Mouse (Mus musculus) skeletal muscle tissue, adult 2 months (tissue): Measurements from ENCODE around the gene Lama1.
"Not testable (repeated sequence)": the region's sequence is repeated elsewhere in the genome, so short reads cannot be mapped to it uniquely, and the experiment has no call there.

Source experiments
- DNase-seq: peaks from one replicate; pipeline ENCODE4 v3.0.0-alpha.2; 2012; ENCODE audit warnings: low read depth, low spot score

Gene Lama1

GRCm38 (mm10) chr17:67715466-67715865 lies 18.4 kb downstream of the Lama1 start:
- DNase-seq, result no peak

- no peak for DNase-seq
Measured at GRCm38 (mm10) chr17:67722055-67722454, 25.0 kb downstream of the Lama1 start.

GRCm38 (mm10) chr17:67722578-67722977 lies 25.5 kb downstream of the Lama1 start:
- DNase-seq, result no peak

- no peak for DNase-seq
Measured at GRCm38 (mm10) chr17:67723175-67724067, 26.4 kb downstream of the Lama1 start.

GRCm38 (mm10) chr17:67726601-67727000 lies 29.5 kb downstream of the Lama1 start:
- no peak for DNase-seq

- no peak for DNase-seq
Measured at GRCm38 (mm10) chr17:67728751-67729150, 31.7 kb downstream of the Lama1 start.

GRCm38 (mm10) chr17:67731096-67731495 lies 34.0 kb downstream of the Lama1 start:
- no peak for DNase-seq

GRCm38 (mm10) chr17:67731964-67732363 lies 34.9 kb downstream of the Lama1 start:
- DNase-seq, result no peak

GRCm38 (mm10) chr17:67733516-67733915 lies 36.5 kb downstream of the Lama1 start:
- DNase-seq, result no peak

- no peak for DNase-seq
Measured at GRCm38 (mm10) chr17:67735722-67736121, 38.7 kb downstream of the Lama1 start.

GRCm38 (mm10) chr17:67741229-67741628 lies 44.2 kb downstream of the Lama1 start:
- not testable (repeated sequence) for DNase-seq

GRCm38 (mm10) chr17:67764167-67764871 lies 67.3 kb downstream of the Lama1 start:
- no peak for DNase-seq

GRCm38 (mm10) chr17:67773608-67774007 lies 76.5 kb downstream of the Lama1 start:
- DNase-seq, result no peak

- DNase-seq, result no peak
Measured at GRCm38 (mm10) chr17:67776764-67777163, 79.7 kb downstream of the Lama1 start.

GRCm38 (mm10) chr17:67779812-67780211 lies 82.8 kb downstream of the Lama1 start:
- DNase-seq, result peak; percentile 44

GRCm38 (mm10) chr17:67791091-67791490 lies 94.0 kb downstream of the Lama1 start:
- peak; percentile 5 for DNase-seq

GRCm38 (mm10) chr17:67809171-67809570 lies 112.1 kb downstream of the Lama1 start:
- no peak for DNase-seq

- DNase-seq, result no peak
Measured at GRCm38 (mm10) chr17:67813666-67814065, 116.6 kb downstream of the Lama1 start.

GRCm38 (mm10) chr17:67815720-67816119 lies 118.7 kb downstream of the Lama1 start:
- no peak for DNase-seq

GRCm38 (mm10) chr17:67816916-67817315 lies 119.9 kb downstream of the Lama1 start:
- DNase-seq, result no peak

- DNase-seq, result no peak
Measured at GRCm38 (mm10) chr17:67827431-67827830, 130.4 kb downstream of the Lama1 start.

- no peak for DNase-seq
Measured at GRCm38 (mm10) chr17:67836146-67836895, 139.3 kb downstream of the Lama1 start.
